Mouse (Mus musculus) stomach, postnatal 0 days (tissue): Measurements from ENCODE around the gene 4931428L18Rik.

Experiments
- CTCF ChIP-seq: IDR thresholded peaks from 2 replicates; pipeline ENCODE4 v1.5.1; 2016; ENCODE audit warnings: antibody characterized with exemption, low read depth, mild to moderate bottlenecking, moderate library complexity
- EP300 ChIP-seq: optimal IDR thresholded peaks from 2 replicates; pipeline ENCODE3; 2016; ENCODE audit warnings: antibody characterized with exemption

DNA sequence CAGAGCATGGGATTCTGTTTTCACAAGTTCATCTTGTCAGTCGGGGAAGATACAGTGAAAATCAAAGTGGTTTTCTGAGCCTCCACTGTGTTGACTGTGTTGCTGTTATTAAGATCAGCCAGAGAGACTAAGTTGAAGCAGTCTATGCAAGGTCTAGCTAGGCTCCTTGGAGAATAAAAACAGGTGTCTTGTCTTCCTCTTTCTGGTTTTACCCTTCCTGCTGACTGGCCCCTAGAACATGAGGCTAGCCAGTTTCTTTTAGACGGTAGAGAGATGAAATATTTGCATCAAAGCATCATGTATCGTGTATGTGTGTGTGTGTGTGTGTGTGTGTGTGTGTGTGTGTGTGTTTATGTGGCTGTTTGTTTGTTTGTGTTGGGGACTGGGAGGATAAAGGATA is 16.7 kb downstream of the 4931428L18Rik start:
- TF ChIP-seq CTCF (no peak), EP300 (no peak)
